Comparison of ENCODE assay signal across 8 mouse cellular contexts in the genomic region with DNA sequence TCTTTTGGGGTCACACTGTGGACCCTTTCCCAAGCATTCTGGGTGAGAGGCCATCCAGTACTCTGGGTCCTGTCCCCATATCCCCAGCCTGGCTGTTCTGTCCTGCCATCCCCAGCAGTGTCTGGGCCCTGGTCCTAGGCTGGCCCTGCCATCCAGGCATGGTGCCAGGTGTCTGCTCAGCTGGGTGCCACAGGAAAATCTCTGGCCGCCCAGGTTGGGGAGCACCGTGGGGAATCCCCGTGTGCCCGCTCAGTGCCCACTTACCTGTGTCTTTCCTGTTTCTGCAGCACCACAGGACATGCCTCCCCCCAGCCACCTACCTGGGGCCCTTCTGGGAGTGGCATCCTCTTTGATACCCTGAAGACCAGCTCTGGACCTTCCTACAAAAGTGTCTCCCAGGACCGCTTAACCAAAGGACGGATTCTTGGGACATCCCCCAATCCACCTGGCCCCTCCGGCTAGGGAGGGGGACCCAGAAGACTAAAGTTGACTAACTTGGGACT. TPM values are rescaled to one million over a fixed set of nuclear protein-coding genes. Genes with fewer than 3 reads are reported as not detected.
DNase-seq lines count a peak whose midpoint lies in the region.
"Had no signal": no experiment of that assay in that cellular context is flagged by ENCODE, and none has a peak within 500 bp of the region (broad histone marks: within the 10 kb centered on the region; RNA-seq: fewer than 3 reads in every experiment).

No protein-coding gene starts in this region.

- intact Hi-C loops in left cerebral cortex, postnatal 4 days (cut with DNase I): no loop called here

- DNase-seq in left cerebral cortex, postnatal 4 days: peak; percentile 23
- DNase-seq in left cerebral cortex, adult 18-20 months (ENCODE audit: low spot score in 2 of 2): no peak
- DNase-seq in adrenal gland, postnatal 25 days: peak; percentile 70
- DNase-seq in cerebellum, postnatal 36 days: peak; percentile 62 to 63
- DNase-seq in kidney, postnatal 25 days: peak; percentile 84 to 92
- DNase-seq in embryo, embryonic 10.5 days (ENCODE audit: low spot score): no peak
- DNase-seq in urinary bladder, adult 18-20 months (ENCODE audit: low spot score in 2 of 2): no peak

RNA-seq across cellular contexts. Expression of a gene that starts 22.4 kb away (rescaled TPM):
- total RNA-seq in left cerebral cortex, postnatal 4 days (2021): 10 to 100 TPM; 20.3 to 21.5 TPM
- 10 to 100 TPM; 14.4 to 14.9 TPM for total RNA-seq in left cerebral cortex, adult 18-20 months (2021)
- total RNA-seq in adrenal gland, postnatal 25 days (2021): 21.8 and 27.7 TPM in 2 replicates

RNA-seq across cellular contexts. Expression of a gene that starts 32.8 kb away (rescaled TPM):
- 1 to 10 TPM; 2.2 to 3.4 TPM for total RNA-seq in left cerebral cortex, postnatal 4 days (2021)
- 1 to 10 TPM; 1.8 to 2.0 TPM for total RNA-seq in left cerebral cortex, adult 18-20 months (2021)
- total RNA-seq in adrenal gland, postnatal 25 days (2021): not detected in 2 replicates
- total RNA-seq: gastrocnemius, postnatal 36 days had no signal

RNA-seq across cellular contexts. Expression of a gene that starts 42.4 kb away (rescaled TPM):
- total RNA-seq in left cerebral cortex, postnatal 4 days (2021): 1 to 10 TPM; 1.4 to 1.8 TPM
- total RNA-seq in left cerebral cortex, adult 18-20 months (2021): under 1 TPM; 0.33 to 0.45 TPM
- 1.7 and 4.3 TPM in 2 replicates for total RNA-seq in adrenal gland, postnatal 25 days (2021)

Comparison
In these comparisons a context has a peak if more than half of its experiments do, and no peak if none do; other contexts are left out.
1. DNase-seq: peak in left cerebral cortex, postnatal 4 days (single experiment), adrenal gland, postnatal 25 days (single experiment), cerebellum, postnatal 36 days (2 of 2) and kidney, postnatal 25 days (2 of 2); none in left cerebral cortex, adult 18-20 months (0 of 2), embryo, embryonic 10.5 days (single experiment) and urinary bladder, adult 18-20 months (0 of 2).